Mouse (Mus musculus) cerebellum, adult 8-10 months (tissue): ENCODE results near the gene Trim60.

Experiments
- DNase-seq: peaks from one replicate; pipeline ENCODE4 v3.0.0; 2022

Gene Trim60

DNA sequence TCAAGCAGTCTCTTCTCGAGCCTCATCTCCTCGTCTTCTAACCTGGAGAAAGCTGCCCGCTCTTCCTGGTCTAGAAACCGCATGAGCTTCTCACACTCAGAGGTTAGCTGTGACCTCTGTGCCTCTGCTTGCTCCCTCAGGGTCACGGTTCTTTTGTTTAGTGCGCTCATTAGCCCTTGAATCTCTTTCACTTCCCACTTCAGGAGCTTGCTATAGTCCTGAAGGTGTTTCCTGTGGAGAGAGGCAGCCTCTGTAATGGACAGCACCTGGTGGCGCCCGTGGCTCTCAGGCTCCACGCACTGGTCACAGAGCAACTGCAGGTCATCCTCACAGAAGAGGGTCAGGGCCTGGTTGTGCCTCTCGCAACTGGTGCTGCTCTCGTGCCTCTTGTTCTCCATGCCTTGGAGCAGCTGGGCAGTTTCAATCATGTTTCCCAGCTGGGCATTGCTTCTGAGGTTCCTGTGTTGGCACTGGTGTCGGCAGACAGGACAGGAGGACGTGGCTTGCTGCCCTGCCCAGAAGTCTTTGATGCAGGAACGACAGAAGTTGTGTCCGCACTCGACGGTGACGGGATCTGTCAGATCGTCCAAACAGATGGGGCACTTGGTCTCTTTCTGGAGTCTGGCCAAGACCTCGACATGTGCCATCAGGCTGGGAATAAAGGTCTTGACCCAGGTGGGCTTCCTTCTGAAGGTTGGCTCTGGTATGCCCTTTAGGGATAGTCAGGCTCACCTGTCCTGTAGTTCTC, 35.1 kb downstream of the Trim60 start:
- no peak for DNase-seq

DNA sequence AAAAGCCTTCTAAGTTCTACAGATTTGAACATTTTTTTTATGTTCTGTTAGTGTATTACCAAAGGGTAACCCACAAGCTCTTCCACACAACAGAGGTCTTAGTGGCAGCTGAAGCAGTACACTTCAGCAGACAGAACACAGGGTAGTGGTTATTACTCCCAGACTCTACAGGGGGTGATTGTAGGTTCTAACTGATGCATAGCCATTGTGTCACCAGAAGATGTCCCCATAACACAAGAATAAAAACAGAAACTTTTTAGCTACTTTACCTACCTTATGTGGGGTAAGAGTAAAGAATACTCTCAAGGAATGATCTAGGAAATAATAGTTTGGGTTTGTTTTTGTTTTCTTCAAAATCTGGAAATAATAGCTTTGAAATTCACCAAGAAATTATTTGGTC, 55.5 kb downstream of the Trim60 start:
- no peak for DNase-seq

DNA sequence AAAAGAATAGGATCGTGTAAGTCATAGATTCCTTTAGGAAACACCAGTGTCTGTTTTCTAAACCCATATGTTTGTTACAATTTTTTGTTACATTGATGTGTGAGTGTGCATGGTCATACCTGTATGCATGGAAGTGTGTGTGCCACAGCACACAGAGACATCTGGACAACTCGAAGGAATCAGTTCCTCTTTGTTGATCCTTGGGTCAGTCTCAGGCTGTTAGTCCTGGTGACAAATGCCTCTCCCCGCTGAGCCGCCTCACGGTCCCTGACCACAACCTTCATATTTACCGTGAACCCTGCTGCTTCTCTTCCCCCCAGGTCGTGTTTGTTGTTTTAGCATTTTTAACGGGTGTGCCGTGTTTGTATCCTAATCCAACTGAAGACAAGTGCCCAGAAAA, 59.4 kb downstream of the Trim60 start:
- DNase-seq, result no peak

GRCm38 (mm10) chr8:64952101-64952500, 66.3 kb downstream of the Trim60 start:
- no peak for DNase-seq
